Mouse (Mus musculus) brain, embryonic 14.5 days (tissue): ENCODE results near the gene 1110004F10Rik.

Source experiments
- CTCF ChIP-seq: fragments of 200-500 bp; IDR thresholded peaks from 2 replicates; pipeline ENCODE4 v1.5.1; 2012; ENCODE audit warnings: inconsistent platforms, mild to moderate bottlenecking, moderate library complexity, borderline replicate concordance; ENCODE audit not compliant: insufficient read depth, insufficient read length; ENCODE audit errors: extremely low read depth
- POLR2A ChIP-seq: fragments of 200-500 bp; IDR thresholded peaks from 2 replicates; pipeline ENCODE4 v1.6.1; 2012; ENCODE audit warnings: mild to moderate bottlenecking, inconsistent platforms, borderline replicate concordance; ENCODE audit not compliant: poor library complexity, insufficient read depth, insufficient read length, severe bottlenecking; ENCODE audit errors: extremely low read depth

DNA sequence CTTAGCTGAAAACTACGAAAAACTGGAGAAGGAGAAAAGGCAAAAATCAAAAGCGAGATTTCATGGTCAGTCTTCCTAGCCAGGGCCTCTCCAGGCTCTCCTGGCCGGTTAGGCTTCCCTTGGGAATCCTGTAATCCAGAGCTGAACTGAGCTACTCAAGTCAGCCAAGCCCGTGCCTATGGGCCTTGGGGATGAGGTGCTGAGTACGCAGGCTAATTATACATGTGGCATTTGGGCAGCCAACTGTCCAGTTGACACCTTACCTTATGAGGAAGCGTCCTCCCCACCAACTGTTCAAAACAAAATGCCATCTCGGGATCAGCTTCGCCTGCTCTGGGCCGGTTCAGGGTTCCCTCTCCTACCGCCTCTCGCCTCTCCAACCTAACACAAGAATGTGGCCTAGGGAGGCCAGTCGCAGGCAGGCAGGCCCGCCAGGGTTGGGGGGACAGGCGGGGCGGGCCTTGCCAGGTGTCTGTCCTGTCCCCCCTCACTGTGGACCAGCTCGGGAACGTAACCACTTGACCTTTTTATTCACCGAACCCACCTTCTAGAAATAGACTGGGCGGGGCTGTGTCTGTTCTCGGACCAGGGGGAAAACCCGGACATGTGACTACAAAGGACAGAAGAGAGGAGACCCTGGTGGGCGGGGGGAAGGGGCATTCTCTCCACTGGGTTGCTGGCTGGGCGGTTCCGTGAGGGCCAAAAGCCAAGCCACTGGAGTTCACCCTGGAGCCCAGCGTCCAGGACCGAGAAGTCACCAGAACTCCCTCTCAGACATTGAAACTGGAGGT lies 8.4 kb upstream of the 1110004F10Rik start:
- no peak for TF ChIP-seq POLR2A
- TF ChIP-seq CTCF: no peak
